Mouse (Mus musculus): ENCODE measurements around the gene Tent5b. TPM values are rescaled to one million over a fixed set of nuclear protein-coding genes. Genes with fewer than 3 reads are reported as not detected.
A peak's percentile ranks its signal among the peaks of the same experiment; 100 is the strongest.

The Tent5b gene
- polyA plus RNA-seq, 1 experiment: 0.86 TPM

- no peak for DNase-seq
- no peak for TF ChIP-seq CTCF (IDR thresholded peaks at IDR 0.05; ENCODE audit: borderline replicate concordance, control insufficient read depth, extremely low read depth, insufficient read depth, low read length, poor library complexity)
- no peak for TF ChIP-seq POLR2A (IDR thresholded peaks at IDR 0.05; ENCODE audit: control insufficient read depth, extremely low read depth, insufficient read depth, low read length, poor library complexity)
- Histone ChIP-seq H3K27me3 (ENCODE audit: control insufficient read depth, insufficient read depth, low read length) (peaks cover 4% of the 10 kb centered on the region; the same call in 1 of the 2 replicates), H3K4me1 (replicated peaks; ENCODE audit: control insufficient read depth, insufficient read depth, low read length) (no peaks in the 10 kb centered on the region), H3K36me3 (ENCODE audit: control insufficient read depth, insufficient read depth, low read length) (no peaks in the 10 kb centered on the region), H3K4me3 (ENCODE audit: control insufficient read depth, insufficient read depth, low read length) (no peak overlapping the region), H3K27ac (ENCODE audit: control insufficient read depth, insufficient read depth, low read length) (no peak overlapping the region)
- WGBS: 93% methylated on average over 20 of the region's 20 CpGs
Measured at GRCm38 (mm10) chr4:133488619-133489392, 8.9 kb downstream of the Tent5b start.

DNA sequence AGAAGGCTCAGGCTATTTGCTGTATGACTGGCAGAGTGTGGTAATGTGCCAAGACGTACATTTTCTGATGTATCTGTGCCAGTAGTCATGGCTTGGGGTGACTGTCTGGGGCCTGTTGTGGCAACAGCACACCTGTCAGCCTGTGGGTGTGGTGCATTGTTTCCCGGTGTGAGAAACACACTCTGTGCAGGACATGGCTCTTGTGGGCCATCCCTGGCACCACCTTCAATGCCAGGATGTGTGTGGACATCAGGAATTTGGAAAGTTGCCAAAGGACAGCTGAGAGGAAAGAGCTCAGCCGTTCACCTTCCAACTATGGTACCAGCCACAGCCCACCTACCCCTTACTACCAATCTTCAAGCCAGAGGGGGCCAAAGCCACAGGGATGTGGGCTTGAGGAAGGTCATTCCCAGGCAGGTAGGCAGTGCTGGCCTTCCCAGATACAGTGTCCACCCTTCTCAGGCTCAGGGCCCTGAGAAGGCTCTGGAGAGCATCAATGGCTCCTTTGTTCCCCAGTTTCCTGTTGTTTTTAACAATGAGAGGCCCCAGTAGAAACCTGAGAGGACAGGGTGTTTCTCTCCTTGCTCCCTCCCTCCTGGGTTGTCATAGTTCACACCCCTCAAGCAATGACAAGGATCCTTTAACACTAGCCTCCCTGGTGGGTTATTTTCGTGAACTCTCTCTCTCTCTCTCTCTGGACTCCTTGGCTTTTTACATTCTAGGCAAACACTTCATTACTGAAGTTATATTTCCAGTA lies 9.7 kb downstream of the Tent5b start:
- WGBS: 85% methylated on average over 4 of the region's 4 CpGs
- no peak for TF ChIP-seq CTCF (IDR thresholded peaks at IDR 0.05; ENCODE audit: borderline replicate concordance, control insufficient read depth, extremely low read depth, insufficient read depth, low read length, poor library complexity)
- no peak for TF ChIP-seq POLR2A (IDR thresholded peaks at IDR 0.05; ENCODE audit: control insufficient read depth, extremely low read depth, insufficient read depth, low read length, poor library complexity)
- Histone ChIP-seq H3K27me3 (ENCODE audit: control insufficient read depth, insufficient read depth, low read length) (peaks cover 3% of the 10 kb centered on the region; the same call in 1 of the 2 replicates), H3K4me3 (ENCODE audit: control insufficient read depth, insufficient read depth, low read length) (no peak overlapping the region), H3K27ac (ENCODE audit: control insufficient read depth, insufficient read depth, low read length) (no peak overlapping the region), H3K4me1 (replicated peaks; ENCODE audit: control insufficient read depth, insufficient read depth, low read length) (peaks cover 5% of the 10 kb centered on the region), H3K36me3 (ENCODE audit: control insufficient read depth, insufficient read depth, low read length) (no peaks in the 10 kb centered on the region)
- DNase-seq: no peak

DNA sequence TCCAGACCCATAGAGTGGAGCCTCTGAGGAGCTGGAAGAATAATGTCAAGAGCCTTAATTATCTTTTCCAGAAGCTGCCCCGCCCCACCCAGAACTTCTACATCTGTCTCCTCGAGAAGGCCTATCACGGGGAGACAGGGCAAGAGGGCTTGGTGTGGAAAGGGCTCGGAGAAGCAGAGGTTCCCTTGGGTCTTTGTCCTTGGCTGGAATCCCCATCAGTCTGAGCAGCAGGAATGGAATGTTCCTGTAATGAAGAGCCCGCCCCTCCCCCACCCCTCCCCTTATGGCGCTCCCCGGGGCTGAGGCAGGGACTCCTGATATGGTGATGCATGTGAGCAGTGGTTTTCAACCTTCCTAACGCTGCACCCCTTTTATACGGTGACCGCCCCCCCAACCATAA lies 11.9 kb downstream of the Tent5b start:
- no peak overlapping the region for H3K27ac ChIP-seq (ENCODE audit: control insufficient read depth, insufficient read depth, low read length)
- 76% methylated on average over 10 of the region's 10 CpGs for WGBS
- H3K4me3 ChIP-seq (ENCODE audit: control insufficient read depth, insufficient read depth, low read length): no peak overlapping the region
- no peak for DNase-seq
- TF ChIP-seq CTCF (IDR thresholded peaks at IDR 0.05; ENCODE audit: borderline replicate concordance, control insufficient read depth, extremely low read depth, insufficient read depth, low read length, poor library complexity) (no peak), POLR2A (IDR thresholded peaks at IDR 0.05; ENCODE audit: control insufficient read depth, extremely low read depth, insufficient read depth, low read length, poor library complexity) (no peak)
- peaks cover 5% of the 10 kb centered on the region for H3K4me1 ChIP-seq (replicated peaks; ENCODE audit: control insufficient read depth, insufficient read depth, low read length)
- peaks cover 5% of the 10 kb centered on the region; the same call in 1 of the 2 replicates for H3K27me3 ChIP-seq (ENCODE audit: control insufficient read depth, insufficient read depth, low read length)
- H3K36me3 ChIP-seq (ENCODE audit: control insufficient read depth, insufficient read depth, low read length): no peaks in the 10 kb centered on the region

DNA sequence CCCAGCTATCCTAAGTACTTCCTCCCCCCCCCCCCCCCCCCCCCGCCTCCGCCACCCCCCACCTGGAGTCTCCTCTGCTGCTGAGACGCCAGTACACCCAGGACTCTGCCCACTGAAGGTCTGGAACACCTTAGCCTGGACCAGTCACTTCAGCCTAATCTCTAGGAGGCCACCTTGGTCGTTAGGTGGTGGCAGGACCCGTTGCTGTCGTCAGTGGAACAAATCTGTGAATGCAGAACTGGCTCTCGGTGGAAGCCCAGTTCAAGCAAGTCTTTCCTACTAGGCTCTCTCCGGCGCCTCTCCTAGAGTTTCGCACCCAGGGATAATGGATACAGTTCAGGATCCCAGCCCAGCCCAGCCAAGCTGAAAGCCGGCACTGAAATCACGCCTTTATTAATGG lies 14.0 kb downstream of the Tent5b start:
- DNase-seq: no peak
- WGBS: 17% methylated on average over 10 of the region's 12 CpGs
- Histone ChIP-seq H3K27me3 (ENCODE audit: control insufficient read depth, insufficient read depth, low read length) (peaks cover 21% of the 10 kb centered on the region), H3K4me1 (replicated peaks; ENCODE audit: control insufficient read depth, insufficient read depth, low read length) (peaks cover 22% of the 10 kb centered on the region), H3K27ac (ENCODE audit: control insufficient read depth, insufficient read depth, low read length) (no peak overlapping the region; the same call in 1 of the 2 replicates), H3K36me3 (ENCODE audit: control insufficient read depth, insufficient read depth, low read length) (no peaks in the 10 kb centered on the region), H3K4me3 (ENCODE audit: control insufficient read depth, insufficient read depth, low read length) (peak overlapping the region; percentile 39; the same call in 1 of the 2 replicates)
- no peak for TF ChIP-seq POLR2A (IDR thresholded peaks at IDR 0.05; ENCODE audit: control insufficient read depth, extremely low read depth, insufficient read depth, low read length, poor library complexity)
- no peak for TF ChIP-seq CTCF (IDR thresholded peaks at IDR 0.05; ENCODE audit: borderline replicate concordance, control insufficient read depth, extremely low read depth, insufficient read depth, low read length, poor library complexity)

DNA sequence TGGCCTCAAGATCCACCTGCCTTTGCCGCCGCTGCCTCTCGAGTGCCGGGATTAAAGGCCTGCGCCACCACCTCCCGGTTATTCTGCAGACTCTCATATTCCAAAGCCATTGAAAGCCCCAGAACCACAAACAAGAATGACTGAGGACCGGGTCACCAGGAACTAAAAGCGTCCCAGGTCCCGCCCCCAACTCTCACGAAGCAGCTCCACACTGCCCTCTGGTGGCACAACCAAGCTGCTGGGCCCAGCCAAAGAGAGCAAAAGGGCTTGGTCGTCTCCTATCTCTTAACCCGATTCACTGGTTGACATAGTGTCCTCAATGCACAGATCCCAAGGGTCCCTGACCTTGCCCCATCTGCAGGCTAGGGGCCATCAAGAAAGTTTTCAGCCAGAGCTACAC lies 14.5 kb downstream of the Tent5b start:
- TF ChIP-seq POLR2A (IDR thresholded peaks at IDR 0.05; ENCODE audit: control insufficient read depth, extremely low read depth, insufficient read depth, low read length, poor library complexity) (0 out of 2 replicates have a peak, but pooled peaks have one; percentile 20), CTCF (IDR thresholded peaks at IDR 0.05; ENCODE audit: borderline replicate concordance, control insufficient read depth, extremely low read depth, insufficient read depth, low read length, poor library complexity) (peak; percentile 89)
- Histone ChIP-seq H3K27me3 (ENCODE audit: control insufficient read depth, insufficient read depth, low read length) (peaks cover 21% of the 10 kb centered on the region), H3K27ac (ENCODE audit: control insufficient read depth, insufficient read depth, low read length) (no peak overlapping the region), H3K4me3 (ENCODE audit: control insufficient read depth, insufficient read depth, low read length) (peak overlapping the region; percentile 39), H3K36me3 (ENCODE audit: control insufficient read depth, insufficient read depth, low read length) (no peaks in the 10 kb centered on the region), H3K4me1 (replicated peaks; ENCODE audit: control insufficient read depth, insufficient read depth, low read length) (peaks cover 22% of the 10 kb centered on the region)
- peak; percentile 89 for DNase-seq
- 3% methylated on average over 12 of the region's 12 CpGs for WGBS

DNA sequence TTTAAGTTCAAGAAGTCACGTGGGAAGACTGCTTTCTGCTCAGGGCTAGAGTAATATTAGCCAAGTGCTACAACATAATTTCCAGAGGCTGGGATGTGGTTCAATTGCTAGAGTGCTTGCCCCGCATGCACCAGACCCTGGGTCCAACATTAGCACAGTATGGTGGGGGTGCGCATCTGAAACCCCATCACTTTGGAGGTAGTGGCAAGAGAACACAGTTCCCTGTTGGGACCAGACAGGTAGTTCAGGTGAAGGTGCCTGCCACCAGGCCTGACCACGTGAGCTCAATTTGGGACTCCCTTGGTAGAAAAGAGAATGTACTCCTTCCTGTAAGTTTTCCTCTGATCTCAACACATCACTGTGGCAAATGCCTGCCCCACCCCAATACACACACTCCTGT lies 14.9 kb downstream of the Tent5b start:
- TF ChIP-seq POLR2A (IDR thresholded peaks at IDR 0.05; ENCODE audit: control insufficient read depth, extremely low read depth, insufficient read depth, low read length, poor library complexity) (no peak), CTCF (IDR thresholded peaks at IDR 0.05; ENCODE audit: borderline replicate concordance, control insufficient read depth, extremely low read depth, insufficient read depth, low read length, poor library complexity) (no peak)
- Histone ChIP-seq H3K4me3 (ENCODE audit: control insufficient read depth, insufficient read depth, low read length) (no peak overlapping the region), H3K27me3 (ENCODE audit: control insufficient read depth, insufficient read depth, low read length) (peaks cover 21% of the 10 kb centered on the region), H3K27ac (ENCODE audit: control insufficient read depth, insufficient read depth, low read length) (no peak overlapping the region), H3K4me1 (replicated peaks; ENCODE audit: control insufficient read depth, insufficient read depth, low read length) (peaks cover 22% of the 10 kb centered on the region), H3K36me3 (ENCODE audit: control insufficient read depth, insufficient read depth, low read length) (no peaks in the 10 kb centered on the region)
- whole genome bisulfite sequencing: 67% methylated on average over 4 of the region's 4 CpGs
- DNase-seq: no peak
